Mouse (Mus musculus) liver, postnatal 0 days (tissue): ENCODE measurements around the gene Hlf.

Experiments
- CTCF ChIP-seq: sonication (generic); IDR thresholded peaks from 2 replicates; pipeline ENCODE4 v1.5.1; 2016; ENCODE audit warnings: antibody characterized with exemption, low read depth
- EP300 ChIP-seq: IDR thresholded peaks from 2 replicates; pipeline ENCODE4 v1.6.1; 2016; ENCODE audit warnings: antibody characterized with exemption, low read depth, mild to moderate bottlenecking

DNA sequence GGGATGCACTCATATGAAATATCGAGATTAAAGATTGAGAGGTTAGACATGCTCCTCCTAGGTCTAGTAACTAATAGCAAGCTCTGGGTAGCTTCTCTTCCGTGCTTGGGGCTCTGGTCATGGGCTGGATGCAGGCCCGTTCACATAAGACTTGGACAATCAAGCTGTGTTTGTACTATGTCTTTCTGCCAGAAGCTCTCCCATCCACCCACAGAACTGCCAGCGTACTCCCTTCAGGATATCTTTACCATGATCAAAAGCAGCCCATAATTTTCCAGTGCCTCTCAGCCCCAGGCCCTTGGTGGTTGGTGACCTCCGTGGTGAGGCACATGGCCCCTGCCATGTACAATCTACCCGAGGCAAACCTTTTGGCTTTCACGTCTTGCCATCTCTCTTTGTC is 33.3 kb downstream of the Hlf start:
- no peak for TF ChIP-seq EP300
- no peak for TF ChIP-seq CTCF
